Mouse (Mus musculus) liver, adult 2 months (tissue): ENCODE results near the gene Wif1. TPM values are rescaled to one million over a fixed set of nuclear protein-coding genes. Genes with fewer than 3 reads are reported as not detected.

ENCODE experiments used
- DNase-seq: peaks from one replicate; pipeline ENCODE4 v3.0.0-alpha.2; 2011; ENCODE audit warnings: low read depth, low spot score; ENCODE audit errors: extremely low read depth
- H3K27ac ChIP-seq: fragments of 200-500 bp; replicated peaks from 2 replicates; pipeline ENCODE4 v1.5.1; 2012; ENCODE audit warnings: low read depth, mild to moderate bottlenecking, control low read depth, inconsistent platforms, low read length; ENCODE audit not compliant: insufficient read depth
- H3K27me3 ChIP-seq: fragments of 200-500 bp; 2 replicates; pipeline ENCODE4 v1.6.1; 2012; ENCODE audit warnings: mild to moderate bottlenecking, moderate library complexity, low read length, inconsistent platforms; ENCODE audit not compliant: control insufficient read depth, insufficient read depth
- H3K36me3 ChIP-seq: fragments of 200-500 bp; 2 replicates; pipeline ENCODE4 v1.6.1; 2012; ENCODE audit warnings: low read length, inconsistent platforms; ENCODE audit not compliant: control insufficient read depth, insufficient read depth
- H3K4me1 ChIP-seq: fragments of 200-500 bp; 2 replicates; pipeline ENCODE4 v1.6.1; 2011; ENCODE audit warnings: low read length; ENCODE audit not compliant: control insufficient read depth, insufficient read depth
- H3K4me3 ChIP-seq: fragments of 200-500 bp; 2 replicates; pipeline ENCODE4 v1.5.1; 2011; ENCODE audit warnings: low read depth, mild to moderate bottlenecking, control low read depth, low read length, moderate library complexity; ENCODE audit not compliant: insufficient read depth
- H3K79me2 ChIP-seq: fragments of 200-500 bp; 2 replicates; pipeline ENCODE4 v1.6.1; 2012; ENCODE audit warnings: inconsistent platforms, mild to moderate bottlenecking, low read length, moderate library complexity; ENCODE audit not compliant: control insufficient read depth, insufficient read depth
- H3K9ac ChIP-seq: fragments of 200-500 bp; 2 replicates; pipeline ENCODE4 v1.6.1; 2012; ENCODE audit warnings: low read depth, mild to moderate bottlenecking, control low read depth, inconsistent platforms, low read length
- CTCF ChIP-seq: fragments of 200-500 bp; IDR thresholded peaks from 2 replicates; pipeline ENCODE4 v1.5.1; 2011; ENCODE audit warnings: low read depth, low read length, control low read depth
- POLR2A ChIP-seq: fragments of 200-500 bp; IDR thresholded peaks from 2 replicates; pipeline ENCODE4 v1.6.1; 2011; ENCODE audit warnings: low read length, control low read depth; ENCODE audit not compliant: insufficient read depth; ENCODE audit errors: extremely low read depth
- WGBS: fragments of 180-500 bp; shearing (Covaris S2); methylation state at CpG from one replicate; pipeline ENCODE4 v1.1.7; 2018; 5-methylcytosine and 5-hydroxymethylcytosine counted together
- polyA plus RNA-seq: library from polyadenylated mRNA; depleted of rRNA; stranded (reverse); fragments of >200 nt; gene quantifications from 2 replicates; pipeline ENCODE4 v1.2.3, GENCODE M21; 2012
- total RNA-seq: library from RNA; depleted of rRNA; stranded (reverse); fragments of >200 nt; gene quantifications from 2 replicates; pipeline ENCODE4 v1.2.3, GENCODE M21; 2014

The Wif1 gene
- total and polyA plus RNA-seq, 2 experiments: 0.06 TPM; not detected in 1

DNA sequence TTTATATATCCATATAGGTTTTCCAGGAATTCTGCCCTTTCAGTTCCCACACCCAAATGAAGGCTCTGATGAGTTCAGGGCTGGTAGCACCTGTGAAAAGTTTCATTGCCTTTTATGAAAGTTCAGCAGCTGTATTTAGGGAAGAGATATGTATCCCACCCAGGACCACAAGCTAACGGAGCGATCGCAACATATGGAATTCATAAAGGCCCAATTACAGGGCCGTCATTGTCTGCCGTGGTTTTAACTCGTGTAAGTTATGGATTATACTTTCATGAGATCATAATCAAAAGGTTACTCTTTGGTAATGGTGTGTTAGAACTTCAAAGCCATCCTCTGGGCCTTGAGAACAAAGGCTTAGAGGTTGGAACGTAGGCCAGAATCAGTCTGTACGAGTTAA is 28.9 kb downstream of the Wif1 start:
- H3K4me1 ChIP-seq: peaks cover 8% of the 10 kb centered on the region
- no peak for TF ChIP-seq CTCF
- no peak for TF ChIP-seq POLR2A
- H3K27ac ChIP-seq: no peak overlapping the region
- H3K27me3 ChIP-seq: no peaks in the 10 kb centered on the region
- no peak for DNase-seq
- no peaks in the 10 kb centered on the region for H3K36me3 ChIP-seq
- WGBS: 93% methylated on average over 8 of the region's 8 CpGs
- H3K4me3 ChIP-seq: no peak overlapping the region
- H3K79me2 ChIP-seq: no peaks in the 10 kb centered on the region
- H3K9ac ChIP-seq: no peak overlapping the region

DNA sequence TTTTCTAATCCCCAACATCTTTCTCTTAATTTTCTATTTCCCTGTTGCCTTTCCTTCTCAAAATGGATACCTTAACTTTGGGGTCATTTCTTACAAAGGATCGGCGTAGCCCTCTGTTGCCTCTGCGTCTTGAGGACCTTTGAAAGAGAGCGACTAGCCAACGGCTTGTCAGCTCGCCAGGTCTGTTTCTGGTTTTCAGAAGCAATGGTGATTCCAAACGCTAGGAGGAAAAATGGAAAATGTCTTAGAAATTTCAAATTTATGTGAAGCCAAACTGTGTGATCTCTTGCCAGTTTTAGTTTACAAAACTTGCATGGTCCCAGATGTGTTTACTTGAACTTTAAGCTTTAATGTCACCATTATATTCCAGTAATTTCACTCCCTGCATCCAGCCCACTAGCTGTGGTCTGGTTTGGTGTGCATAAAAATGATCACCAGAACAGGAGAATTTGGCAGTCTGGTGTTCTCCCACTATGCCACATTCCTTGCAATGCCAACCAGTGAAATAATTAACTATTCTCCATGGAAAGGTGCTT is 33.7 kb downstream of the Wif1 start:
- no peak overlapping the region for H3K4me3 ChIP-seq
- H3K79me2 ChIP-seq: no peaks in the 10 kb centered on the region
- H3K9ac ChIP-seq: no peak overlapping the region
- H3K4me1 ChIP-seq: no peaks in the 10 kb centered on the region
- DNase-seq: no peak
- H3K27me3 ChIP-seq: no peaks in the 10 kb centered on the region
- no peaks in the 10 kb centered on the region for H3K36me3 ChIP-seq
- no peak overlapping the region for H3K27ac ChIP-seq
- TF ChIP-seq CTCF: no peak
- no peak for TF ChIP-seq POLR2A
- WGBS: 82% methylated on average over 7 of the region's 7 CpGs

DNA sequence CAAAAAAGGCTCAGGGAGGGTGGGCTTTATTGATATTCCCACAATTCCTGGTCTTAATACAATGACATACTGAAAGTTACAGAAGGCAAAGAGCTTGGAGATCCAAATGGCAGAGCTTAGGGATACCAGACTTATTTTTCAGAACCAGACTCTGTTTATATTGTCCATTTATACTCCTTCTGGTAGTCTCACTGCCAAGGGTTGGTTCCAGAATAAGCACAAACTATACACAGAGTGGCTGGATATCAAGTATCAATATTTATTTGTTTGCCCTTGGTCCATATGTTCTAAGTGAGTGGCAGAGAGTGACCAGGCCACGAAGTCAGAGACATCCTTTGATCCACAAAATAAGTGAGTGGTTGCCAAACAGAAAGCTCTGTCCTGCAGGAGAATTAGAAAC is 34.2 kb downstream of the Wif1 start:
- H3K79me2 ChIP-seq: no peaks in the 10 kb centered on the region
- H3K4me3 ChIP-seq: no peak overlapping the region
- no peak overlapping the region for H3K27ac ChIP-seq
- H3K27me3 ChIP-seq: no peaks in the 10 kb centered on the region
- WGBS: 24% methylated on average over 1 of the region's 1 CpGs
- TF ChIP-seq POLR2A: no peak
- TF ChIP-seq CTCF: no peak
- H3K4me1 ChIP-seq: no peaks in the 10 kb centered on the region
- no peak overlapping the region for H3K9ac ChIP-seq
- no peak for DNase-seq
- no peaks in the 10 kb centered on the region for H3K36me3 ChIP-seq

DNA sequence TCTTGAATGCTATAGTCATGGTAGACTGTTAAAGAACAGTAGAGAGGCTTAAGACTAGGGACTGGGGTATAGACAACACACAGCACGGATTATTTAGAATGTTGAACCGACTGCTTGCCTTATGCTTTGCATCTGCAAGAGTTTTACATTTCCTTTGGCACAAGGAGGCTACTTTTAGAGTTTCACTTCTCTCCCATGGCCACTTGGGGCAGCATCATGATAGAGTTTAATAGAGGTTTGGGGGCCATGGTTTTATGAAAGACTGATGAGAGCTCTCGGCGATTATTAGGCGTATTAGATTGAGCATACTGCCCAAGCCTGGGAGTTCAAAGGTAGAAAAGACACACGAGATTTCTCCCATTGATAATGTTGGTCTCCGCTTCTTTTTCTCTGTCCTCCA is 37.0 kb downstream of the Wif1 start:
- H3K27ac ChIP-seq: no peak overlapping the region
- no peak overlapping the region for H3K4me3 ChIP-seq
- no peak for DNase-seq
- H3K79me2 ChIP-seq: no peaks in the 10 kb centered on the region
- H3K9ac ChIP-seq: no peak overlapping the region
- WGBS: 82% methylated on average over 7 of the region's 7 CpGs
- no peaks in the 10 kb centered on the region for H3K36me3 ChIP-seq
- TF ChIP-seq POLR2A (no peak), CTCF (no peak)
- no peaks in the 10 kb centered on the region for H3K4me1 ChIP-seq
- no peaks in the 10 kb centered on the region for H3K27me3 ChIP-seq

DNA sequence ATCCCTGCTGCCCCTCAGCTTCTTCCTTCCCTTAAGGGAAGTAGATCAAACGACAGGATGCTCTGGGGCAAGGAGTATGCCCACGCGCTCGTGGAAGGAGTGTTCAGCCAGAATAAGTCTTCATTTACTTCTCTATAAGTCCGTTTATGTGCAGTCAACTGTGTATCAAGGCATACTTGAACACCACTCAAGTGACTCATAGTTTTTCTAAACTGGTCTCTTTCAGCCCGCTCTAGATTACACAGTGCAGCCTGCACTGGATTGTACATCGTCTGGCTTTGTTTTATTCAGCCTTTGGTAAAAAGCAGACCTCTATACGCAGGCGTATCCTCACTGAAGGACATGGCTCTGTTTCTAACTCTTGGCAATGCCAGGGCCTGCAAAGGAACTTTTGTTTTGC is 46.7 kb downstream of the Wif1 start:
- Histone ChIP-seq H3K27me3 (no peaks in the 10 kb centered on the region), H3K4me3 (no peak overlapping the region), H3K9ac (no peak overlapping the region), H3K79me2 (no peaks in the 10 kb centered on the region), H3K4me1 (no peaks in the 10 kb centered on the region), H3K27ac (no peak overlapping the region), H3K36me3 (no peaks in the 10 kb centered on the region)
- no peak for DNase-seq
- no peak for TF ChIP-seq POLR2A
- TF ChIP-seq CTCF: no peak
- 89% methylated on average over 9 of the region's 9 CpGs for WGBS

DNA sequence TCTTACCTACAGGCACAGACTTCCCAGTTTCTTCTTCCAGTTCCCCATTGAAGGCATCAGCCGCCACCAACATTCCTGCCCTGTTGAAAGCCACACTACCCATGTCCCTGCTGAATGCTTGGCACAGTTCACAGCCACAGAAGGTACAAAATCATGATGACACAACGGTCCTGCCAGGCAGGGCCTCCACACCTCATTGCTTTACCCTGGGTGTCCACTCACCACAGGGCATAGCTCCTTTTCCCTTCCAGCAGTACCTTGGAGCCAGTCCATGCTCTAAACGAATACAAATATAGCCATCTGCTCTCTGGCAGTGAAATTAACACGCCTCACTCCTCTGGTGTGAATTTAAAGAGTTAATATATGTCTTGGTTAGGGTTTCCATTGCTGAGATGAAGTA is 49.1 kb downstream of the Wif1 start:
- H3K4me3 ChIP-seq: no peak overlapping the region
- WGBS: 89% methylated on average over 4 of the region's 4 CpGs
- H3K27me3 ChIP-seq: no peaks in the 10 kb centered on the region
- no peak overlapping the region for H3K27ac ChIP-seq
- no peaks in the 10 kb centered on the region for H3K79me2 ChIP-seq
- TF ChIP-seq CTCF (no peak), POLR2A (no peak)
- H3K9ac ChIP-seq: no peak overlapping the region
- no peaks in the 10 kb centered on the region for H3K36me3 ChIP-seq
- DNase-seq: no peak
- H3K4me1 ChIP-seq: no peaks in the 10 kb centered on the region
